8 mouse cellular contexts compared by ENCODE assay signal in genomic region chr12:111712476-111712875, GRCm38 (mm10). TPM values are rescaled to one million over a fixed set of nuclear protein-coding genes. Genes with fewer than 3 reads are reported as not detected.
DNase-seq lines count a peak whose midpoint lies in the region; ATAC-seq and TF ChIP-seq lines count a peak whose summit lies in the region.

No protein-coding gene starts in this region.

- WGBS in embryonic facial prominence, embryonic 14.5 days, result 2% methylated on average over 22 of the region's 33 CpGs
- under 1% methylated on average over 32 of the region's 33 CpGs for WGBS in intestine, postnatal 0 days
- WGBS in midbrain, postnatal 0 days, result under 1% methylated on average over 27 of the region's 33 CpGs

- H3K4me2 ChIP-seq in CH12.LX (ENCODE audit: insufficient read depth, low read depth, poor library complexity, severe bottlenecking), result peak overlapping the region; percentile 59; the same call in 1 of the 2 replicates
- peak overlapping the region; percentile 78 for H3K4me2 ChIP-seq in embryonic facial prominence, embryonic 14.5 days (ENCODE audit: low read depth, low read length)
- H3K4me2 ChIP-seq in intestine, postnatal 0 days (replicated peaks; ENCODE audit: low read depth), result peak overlapping the region; percentile 80
- peak overlapping the region; percentile 86 for H3K4me2 ChIP-seq in midbrain, postnatal 0 days (ENCODE audit: low read depth, low read length, poor library complexity, severe bottlenecking)

- in situ Hi-C loops in CH12.LX (cut with MboI; ENCODE audit: low pct_ligation_motif_present, low pct_unique_long_range_greater_than_20kb, low sequenced_read_pairs), result loop anchor here (5.0 to 10.0 kb wide), 2 partner anchors 35 to 58 kb away; partner anchors contain the start of gene Trmt61a

- dilution Hi-C loops in CH12.LX (cut with MboI; ENCODE audit: extremely low pct_ligation_motif_present, extremely low pct_unique_long_range_greater_than_20kb, low sequenced_read_pairs), result no loop called here

- no peak for TF ChIP-seq CTCF in CH12.LX (conservative IDR thresholded peaks at IDR 0.05 in 1 of 2, IDR thresholded peaks at IDR 0.05 in 1 of 2; ENCODE audit: low read depth in 2 of 2, low read length in 2 of 2)
- no peak for TF ChIP-seq CTCF in intestine, postnatal 0 days (IDR thresholded peaks at IDR 0.05; ENCODE audit: low read depth)
- no peak for TF ChIP-seq CTCF in midbrain, postnatal 0 days (IDR thresholded peaks at IDR 0.05)

- no peaks in the 10 kb centered on the region for H3K27me3 ChIP-seq in CH12.LX (replicated peaks)
- no peaks in the 10 kb centered on the region for H3K27me3 ChIP-seq in embryonic facial prominence, embryonic 14.5 days (replicated peaks; ENCODE audit: control insufficient read depth, insufficient read depth, low read length)
- H3K27me3 ChIP-seq in intestine, postnatal 0 days (replicated peaks; ENCODE audit: control insufficient read depth, insufficient read depth, low read length), result no peaks in the 10 kb centered on the region
- no peaks in the 10 kb centered on the region for H3K27me3 ChIP-seq in midbrain, postnatal 0 days (ENCODE audit: insufficient read depth, low read length)

- peak overlapping the region; percentile 93 to 100 (median 98) for H3K4me3 ChIP-seq in CH12.LX (replicated peaks in 1 of 3; ENCODE audit: low read depth in 2 of 3, low read length in 2 of 3, poor library complexity in 1 of 3)
- peak overlapping the region; percentile 71 for H3K4me3 ChIP-seq in embryonic facial prominence, embryonic 14.5 days (ENCODE audit: low read depth, low read length)
- peak overlapping the region; percentile 95 for H3K4me3 ChIP-seq in intestine, postnatal 0 days (ENCODE audit: low read depth, low read length)
- peak overlapping the region; percentile 97 for H3K4me3 ChIP-seq in midbrain, postnatal 0 days (ENCODE audit: low read depth, low read length)

- H3K27ac ChIP-seq in CH12.LX (ENCODE audit: insufficient read depth, low read depth), result no peak overlapping the region
- peak overlapping the region; percentile 65 for H3K27ac ChIP-seq in embryonic facial prominence, embryonic 14.5 days (replicated peaks; ENCODE audit: low read depth, low read length)
- H3K27ac ChIP-seq in intestine, postnatal 0 days (ENCODE audit: low read depth, low read length), result peak overlapping the region; percentile 69
- H3K27ac ChIP-seq in midbrain, postnatal 0 days (ENCODE audit: low read depth, low read length), result peak overlapping the region; percentile 91

- H3K9ac ChIP-seq in CH12.LX (ENCODE audit: insufficient read depth, low read depth), result peak overlapping the region; percentile 96
- H3K9ac ChIP-seq in embryonic facial prominence, embryonic 14.5 days (ENCODE audit: low read depth, low read length), result peak overlapping the region; percentile 90
- peak overlapping the region; percentile 97 for H3K9ac ChIP-seq in intestine, postnatal 0 days (ENCODE audit: low read depth, low read length)
- peak overlapping the region; percentile 92 for H3K9ac ChIP-seq in midbrain, postnatal 0 days (replicated peaks; ENCODE audit: low read length, poor library complexity, severe bottlenecking)

- H3K9me3 ChIP-seq in CH12.LX (replicated peaks; ENCODE audit: low read length), result no peaks in the 10 kb centered on the region
- H3K9me3 ChIP-seq in embryonic facial prominence, embryonic 14.5 days (ENCODE audit: control insufficient read depth, low read length), result no peaks in the 10 kb centered on the region
- H3K9me3 ChIP-seq in intestine, postnatal 0 days (ENCODE audit: control insufficient read depth), result no peaks in the 10 kb centered on the region
- H3K9me3 ChIP-seq in midbrain, postnatal 0 days (ENCODE audit: low read length), result no peaks in the 10 kb centered on the region

- TF ChIP-seq EP300 in CH12.LX (IDR thresholded peaks at IDR 0.05; ENCODE audit: low read length), result no peak

- peaks cover 26% of the 10 kb centered on the region for H3K79me2 ChIP-seq in CH12.LX (replicated peaks; ENCODE audit: control insufficient read depth, extremely low read depth, insufficient read depth, poor library complexity, severe bottlenecking)

- TF ChIP-seq RAD21 in CH12.LX (IDR thresholded peaks at IDR 0.05; ENCODE audit: low read depth, low read length), result no peak

- peaks cover 8 to 33% of the 10 kb centered on the region in 2 experiments for H3K4me1 ChIP-seq in CH12.LX (ENCODE audit: control insufficient read depth in 1 of 2, insufficient read depth in 2 of 2)
- peaks cover 12% of the 10 kb centered on the region for H3K4me1 ChIP-seq in embryonic facial prominence, embryonic 14.5 days (ENCODE audit: control insufficient read depth, insufficient read depth, low read length)
- H3K4me1 ChIP-seq in intestine, postnatal 0 days (replicated peaks; ENCODE audit: control insufficient read depth, insufficient read depth, low read length), result peaks cover 6% of the 10 kb centered on the region; the same call in 1 of the 2 replicates
- peaks cover 4% of the 10 kb centered on the region; the same call in 1 of the 2 replicates for H3K4me1 ChIP-seq in midbrain, postnatal 0 days (ENCODE audit: insufficient read depth, low read length)

- ATAC-seq in embryonic facial prominence, embryonic 14.5 days (ENCODE audit: low read depth), result peak; percentile 42
- ATAC-seq in intestine, postnatal 0 days, result peak; percentile 19
- ATAC-seq in midbrain, postnatal 0 days (ENCODE audit: low FRiP score), result peak; percentile 3; the same call in 1 of the 2 replicates

- peak; percentile 20 for DNase-seq in gastrocnemius, postnatal 25 days
- no peak for DNase-seq in gastrocnemius, postnatal 14 days
- DNase-seq in CH12.LX (ENCODE audit: extremely low read depth), result no peak
- DNase-seq in embryonic facial prominence, embryonic 14.5 days (ENCODE audit: low spot score), result peak; percentile 56
- no peak for DNase-seq in midbrain, postnatal 0 days (ENCODE audit: low spot score)
- DNase-seq in gastrocnemius, adult 8-10 months (ENCODE audit: low spot score in 2 of 2), result no peak
- no peak for DNase-seq in left cerebral cortex, postnatal 4 days

- TF ChIP-seq POLR2A in CH12.LX (IDR thresholded peaks at IDR 0.05; ENCODE audit: low read depth, low read length), result no peak

- intact Hi-C loops in gastrocnemius, postnatal 14 days (cut with DNase I; ENCODE audit: low total_unique reads), result no loop called here
- intact Hi-C loops in left cerebral cortex, postnatal 4 days (cut with DNase I), result no loop called here

- H3K36me3 ChIP-seq in CH12.LX (replicated peaks in 1 of 2; ENCODE audit: control insufficient read depth in 1 of 2, insufficient read depth in 1 of 2, low read length in 1 of 2), result peaks cover 15 to 57% of the 10 kb centered on the region in 2 experiments
- peaks cover 44% of the 10 kb centered on the region for H3K36me3 ChIP-seq in embryonic facial prominence, embryonic 14.5 days (ENCODE audit: control insufficient read depth, insufficient read depth, low read length)
- peaks cover 30% of the 10 kb centered on the region for H3K36me3 ChIP-seq in intestine, postnatal 0 days (ENCODE audit: control insufficient read depth, insufficient read depth)
- H3K36me3 ChIP-seq in midbrain, postnatal 0 days (ENCODE audit: insufficient read depth, low read length), result peaks cover 23% of the 10 kb centered on the region

RNA-seq across cellular contexts. Expression of gene Bag5, which starts 0.6 kb away (rescaled TPM):
- 10 to 100 TPM; 10.9 to 14.6 TPM for total RNA-seq in gastrocnemius, postnatal 25 days (2021)
- 10 to 100 TPM; 14.9 to 17.2 TPM for total RNA-seq in gastrocnemius, postnatal 14 days (2021)
- total RNA-seq in CH12.LX (2012; rRNA removed) (24.1 and 26.9 TPM in 2 replicates), CH12.LX (2014; rRNA removed) (25.6 and 27.9 TPM in 2 replicates)
- polyA plus RNA-seq in CH12.LX (2012; ENCODE audit: insufficient read length, low read depth), result 27.9 and 29.2 TPM in 2 replicates
- polyA plus RNA-seq in embryonic facial prominence, embryonic 14.5 days (2014; fragmentation: Nextera tagmentation; extraction: Ambion mirVana), result 59.0 and 61.5 TPM in 2 replicates
- polyA plus RNA-seq in intestine, postnatal 0 days (2015; fragmentation: Nextera tagmentation; extraction: Ambion mirVana), result 29.6 and 32.1 TPM in 2 replicates
- total RNA-seq in midbrain, postnatal 0 days (2014; rRNA removed), result 28.7 and 43.5 TPM in 2 replicates
- polyA plus RNA-seq in midbrain, postnatal 0 days (2015; fragmentation: Nextera tagmentation; extraction: Ambion mirVana), result 68.7 and 70.8 TPM in 2 replicates
- total RNA-seq in gastrocnemius, adult 8-10 months (2022), result 10 to 100 TPM; 11.4 to 19.6 (median 16.3) TPM
- total RNA-seq in left cerebral cortex, postnatal 4 days (2021), result 10 to 100 TPM; 42.0 to 43.6 TPM

RNA-seq across cellular contexts. Expression of gene Apopt1, which starts 0.6 kb away (rescaled TPM):
- total RNA-seq in gastrocnemius, postnatal 25 days (2021), result 10 to 100 TPM; 37.7 to 38.9 TPM
- 10 to 100 TPM; 34.2 to 35.6 TPM for total RNA-seq in gastrocnemius, postnatal 14 days (2021)
- 38.7 and 43.6 TPM in 2 replicates for total RNA-seq in CH12.LX (2012; rRNA removed)
- 35.9 and 36.0 TPM in 2 replicates for total RNA-seq in CH12.LX (2014; rRNA removed)
- polyA plus RNA-seq in CH12.LX (2012; ENCODE audit: insufficient read length, low read depth), result 49.1 and 49.9 TPM in 2 replicates
- polyA plus RNA-seq in embryonic facial prominence, embryonic 14.5 days (2014; fragmentation: Nextera tagmentation; extraction: Ambion mirVana), result 46.6 and 48.0 TPM in 2 replicates
- polyA plus RNA-seq in intestine, postnatal 0 days (2015; fragmentation: Nextera tagmentation; extraction: Ambion mirVana), result 42.6 and 44.8 TPM in 2 replicates
- 17.9 and 27.8 TPM in 2 replicates for total RNA-seq in midbrain, postnatal 0 days (2014; rRNA removed)
- 63.1 and 67.0 TPM in 2 replicates for polyA plus RNA-seq in midbrain, postnatal 0 days (2015; fragmentation: Nextera tagmentation; extraction: Ambion mirVana)
- total RNA-seq in gastrocnemius, adult 8-10 months (2022), result 10 to 100 TPM; 36.2 to 40.8 (median 38.9) TPM
- 10 to 100 TPM; 27.0 to 33.0 TPM for total RNA-seq in left cerebral cortex, postnatal 4 days (2021)

RNA-seq across cellular contexts. Expression of gene Trmt61a, which starts 34.6 kb away (rescaled TPM):
- total RNA-seq in gastrocnemius, postnatal 25 days (2021), result 1 to 10 TPM; 2.7 to 2.9 TPM
- total RNA-seq in gastrocnemius, postnatal 14 days (2021), result 1 to 10 TPM; 2.7 to 4.7 TPM
- total RNA-seq in CH12.LX (2012; rRNA removed) (37.4 and 55.0 TPM in 2 replicates), CH12.LX (2014; rRNA removed) (21.8 and 23.3 TPM in 2 replicates)
- polyA plus RNA-seq in CH12.LX (2012; ENCODE audit: insufficient read length, low read depth), result 34.1 and 35.5 TPM in 2 replicates
- polyA plus RNA-seq in embryonic facial prominence, embryonic 14.5 days (2014; fragmentation: Nextera tagmentation; extraction: Ambion mirVana), result 5.8 and 7.9 TPM in 2 replicates
- polyA plus RNA-seq in intestine, postnatal 0 days (2015; fragmentation: Nextera tagmentation; extraction: Ambion mirVana), result 5.6 TPM in 2 replicates
- 23.2 and 27.5 TPM in 2 replicates for total RNA-seq in midbrain, postnatal 0 days (2014; rRNA removed)
- polyA plus RNA-seq in midbrain, postnatal 0 days (2015; fragmentation: Nextera tagmentation; extraction: Ambion mirVana), result 8.4 and 8.7 TPM in 2 replicates
- 1 to 10 TPM; 2.1 to 2.7 (median 2.5) TPM for total RNA-seq in gastrocnemius, adult 8-10 months (2022)
- total RNA-seq in left cerebral cortex, postnatal 4 days (2021), result 10 to 100 TPM; 21.3 to 22.0 TPM

RNA-seq across cellular contexts. Expression of gene Ckb, which starts 40.3 kb away (rescaled TPM):
- 10 to 100 TPM; 14.9 to 15.6 TPM for total RNA-seq in gastrocnemius, postnatal 25 days (2021)
- 10 to 100 TPM; 19.8 to 32.6 TPM for total RNA-seq in gastrocnemius, postnatal 14 days (2021)
- total RNA-seq in CH12.LX (2012; rRNA removed) (3.2 and 3.7 TPM in 2 replicates), CH12.LX (2014; rRNA removed) (not detected in 2 replicates)
- polyA plus RNA-seq in CH12.LX (2012; ENCODE audit: insufficient read length, low read depth), result 0.27 and 0.54 TPM in 2 replicates
- polyA plus RNA-seq in embryonic facial prominence, embryonic 14.5 days (2014; fragmentation: Nextera tagmentation; extraction: Ambion mirVana), result 206 and 208 TPM in 2 replicates
- 628 and 645 TPM in 2 replicates for polyA plus RNA-seq in intestine, postnatal 0 days (2015; fragmentation: Nextera tagmentation; extraction: Ambion mirVana)
- total RNA-seq in midbrain, postnatal 0 days (2014; rRNA removed), result 1,673 and 2,112 TPM in 2 replicates
- polyA plus RNA-seq in midbrain, postnatal 0 days (2015; fragmentation: Nextera tagmentation; extraction: Ambion mirVana), result 1,654 and 1,809 TPM in 2 replicates
- total RNA-seq in gastrocnemius, adult 8-10 months (2022), result 1 to 10 TPM; 2.8 to 8.5 (median 5.7) TPM
- total RNA-seq in left cerebral cortex, postnatal 4 days (2021), result 100 to 1,000 TPM; 638 to 668 TPM

RNA-seq across cellular contexts. Expression of gene Klc1, which starts 46.2 kb away (rescaled TPM):
- 10 to 100 TPM; 59.9 to 68.0 TPM for total RNA-seq in gastrocnemius, postnatal 25 days (2021)
- total RNA-seq in gastrocnemius, postnatal 14 days (2021), result 10 to 100 TPM; 53.4 to 62.2 TPM
- total RNA-seq in CH12.LX (2012; rRNA removed), result 45.2 and 55.1 TPM in 2 replicates
- total RNA-seq in CH12.LX (2014; rRNA removed), result 44.4 and 45.6 TPM in 2 replicates
- polyA plus RNA-seq in CH12.LX (2012; ENCODE audit: insufficient read length, low read depth), result 77.0 and 116 TPM in 2 replicates
- polyA plus RNA-seq in embryonic facial prominence, embryonic 14.5 days (2014; fragmentation: Nextera tagmentation; extraction: Ambion mirVana), result 128 and 137 TPM in 2 replicates
- polyA plus RNA-seq in intestine, postnatal 0 days (2015; fragmentation: Nextera tagmentation; extraction: Ambion mirVana), result 42.9 and 45.7 TPM in 2 replicates
- total RNA-seq in midbrain, postnatal 0 days (2014; rRNA removed), result 509 and 579 TPM in 2 replicates
- polyA plus RNA-seq in midbrain, postnatal 0 days (2015; fragmentation: Nextera tagmentation; extraction: Ambion mirVana), result 653 and 669 TPM in 2 replicates
- 10 to 100 TPM; 47.9 to 62.7 (median 50.9) TPM for total RNA-seq in gastrocnemius, adult 8-10 months (2022)
- total RNA-seq in left cerebral cortex, postnatal 4 days (2021), result 100 to 1,000 TPM; 716 to 729 TPM

Comparison
In these comparisons a context has a peak if more than half of its experiments do, and no peak if none do; other contexts are left out.
1. DNase-seq: peak in gastrocnemius, postnatal 25 days (single experiment) and embryonic facial prominence, embryonic 14.5 days (single experiment); none in gastrocnemius, postnatal 14 days (single experiment), CH12.LX (single experiment), midbrain, postnatal 0 days (single experiment), gastrocnemius, adult 8-10 months (0 of 2) and left cerebral cortex, postnatal 4 days (single experiment).
2. Peak in every context shown above with its lines, with median percentiles within 50 percentile points of each other: H3K4me2 ChIP-seq, H3K4me3 ChIP-seq, H3K9ac ChIP-seq and ATAC-seq.